Mouse (Mus musculus) right cerebral cortex, adult 2 months (tissue): ENCODE data around the gene Pla2r1.
A peak's percentile ranks its signal among the peaks of the same experiment; 100 is the strongest.

Experiments
- DNase-seq, 2 experiments: peaks; one replicate each; pipeline ENCODE4 v3.0.0; 2021 to 2022; ENCODE audit warnings: low spot score in 2 of 2

The Pla2r1 gene

DNA sequence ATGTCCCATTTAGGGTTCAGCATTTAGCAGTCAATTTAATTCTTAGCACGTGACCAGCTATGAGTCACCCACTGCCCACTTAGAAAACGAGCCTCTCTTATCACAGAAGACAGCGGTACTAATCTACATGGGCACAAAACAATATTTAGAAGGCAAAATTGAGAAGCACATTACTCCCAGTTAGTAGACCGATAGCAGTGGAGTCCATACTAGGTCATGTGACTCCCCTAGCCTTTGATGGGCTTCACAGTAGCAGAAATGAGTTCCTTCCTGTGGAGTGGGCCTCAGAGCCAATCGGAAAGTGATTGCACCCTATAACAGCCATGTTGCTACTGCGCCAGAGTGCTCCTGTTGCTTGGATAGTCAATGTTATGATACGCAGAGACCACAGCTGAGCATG is 148.3 kb downstream of the Pla2r1 start:
- DNase-seq: no peak

DNA sequence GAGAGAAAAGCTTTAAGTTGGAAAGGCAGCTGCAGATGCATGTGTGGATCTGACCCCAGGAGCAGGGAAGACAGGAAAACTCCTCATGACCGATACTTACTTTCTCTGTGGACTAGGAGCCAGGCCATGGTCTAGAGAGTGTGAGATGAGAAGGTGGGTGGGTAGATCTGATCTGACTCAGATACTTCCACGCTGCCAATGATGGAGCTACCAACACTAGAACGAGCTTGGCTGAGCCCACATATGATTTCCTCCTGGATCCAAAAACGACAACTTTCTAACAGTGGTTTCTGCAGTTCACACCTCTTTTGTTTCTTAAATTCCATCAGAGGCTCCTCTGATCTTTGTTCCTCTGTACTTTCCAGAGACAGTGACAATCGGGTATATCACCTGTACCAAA is 151.4 kb downstream of the Pla2r1 start:
- DNase-seq: peak; percentile 12 to 19

DNA sequence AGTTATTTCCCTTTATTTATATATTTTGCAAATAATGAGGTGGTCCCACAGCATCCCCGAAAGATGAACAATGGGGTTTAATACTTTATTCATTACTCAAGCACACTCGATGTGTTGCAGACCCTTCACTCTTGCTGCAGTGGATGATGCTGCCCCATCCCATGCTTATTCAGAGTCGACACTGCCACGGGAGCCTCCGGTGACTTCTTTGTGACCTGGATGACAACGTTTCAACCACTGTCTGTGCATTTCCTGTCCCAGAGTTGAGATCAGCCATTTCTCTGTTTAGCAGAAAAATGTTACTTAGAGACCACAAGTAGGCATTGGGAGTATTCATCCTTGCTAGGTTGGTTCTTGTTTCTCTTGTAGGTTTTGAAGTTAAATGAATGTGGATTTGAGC is 159.3 kb downstream of the Pla2r1 start:
- DNase-seq: no peak

DNA sequence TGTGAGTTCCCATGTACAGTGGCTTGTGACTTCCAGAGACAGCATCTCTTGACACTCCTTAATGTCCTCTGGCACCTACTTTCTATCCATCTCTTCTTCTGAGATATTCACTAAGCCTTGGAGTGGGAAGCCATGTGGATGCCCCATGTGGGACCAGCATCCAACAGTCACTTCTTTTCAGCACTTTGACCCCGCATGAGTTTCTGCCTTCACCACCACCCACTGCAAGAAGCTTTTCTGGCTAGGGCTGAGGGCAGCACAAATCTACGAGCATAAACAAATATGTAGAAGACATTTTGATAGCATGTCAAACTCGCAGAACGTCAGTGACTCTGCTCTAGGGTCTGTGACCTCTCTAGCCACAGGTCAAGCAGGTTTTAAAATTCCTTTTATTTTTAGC is 160.8 kb downstream of the Pla2r1 start:
- no peak for DNase-seq

DNA sequence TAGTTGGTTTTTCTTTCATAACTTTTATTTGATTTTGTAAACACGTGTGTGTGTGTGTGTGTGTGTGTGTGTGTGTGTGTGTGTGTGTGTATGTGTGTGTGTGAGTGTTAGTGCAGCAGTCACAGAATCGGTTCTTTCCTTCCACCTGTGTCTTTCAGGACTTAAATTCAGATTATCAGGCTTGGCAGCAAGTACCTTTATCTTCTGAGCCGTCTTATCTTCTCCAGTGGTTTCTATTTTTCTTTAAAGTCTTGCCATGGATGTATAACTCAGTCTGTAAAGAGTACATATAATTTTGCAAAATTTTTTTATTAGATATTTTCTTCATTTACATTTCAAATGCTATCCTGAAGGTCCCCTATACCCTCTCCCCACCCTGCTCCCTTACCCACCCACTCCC is 165.7 kb downstream of the Pla2r1 start:
- no peak for DNase-seq

DNA sequence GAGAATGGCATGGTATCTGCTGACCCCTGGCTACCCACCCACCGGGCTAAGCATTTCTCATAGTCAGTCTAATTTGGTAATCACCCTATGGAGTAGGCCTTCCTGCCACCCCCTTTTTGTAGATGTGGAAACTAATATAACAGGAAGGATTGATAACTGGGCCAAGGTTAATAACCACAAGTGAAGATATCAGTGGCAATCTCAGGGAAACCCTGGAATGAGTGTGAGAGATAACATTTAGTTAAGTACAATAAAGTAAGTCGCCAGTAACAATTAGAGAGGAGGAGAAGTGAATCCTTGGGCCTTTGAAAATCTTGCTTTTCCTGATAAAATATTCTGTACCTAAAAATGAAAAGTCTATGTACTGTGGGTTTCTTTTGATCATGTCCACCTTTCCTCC is 166.3 kb downstream of the Pla2r1 start:
- no peak for DNase-seq

DNA sequence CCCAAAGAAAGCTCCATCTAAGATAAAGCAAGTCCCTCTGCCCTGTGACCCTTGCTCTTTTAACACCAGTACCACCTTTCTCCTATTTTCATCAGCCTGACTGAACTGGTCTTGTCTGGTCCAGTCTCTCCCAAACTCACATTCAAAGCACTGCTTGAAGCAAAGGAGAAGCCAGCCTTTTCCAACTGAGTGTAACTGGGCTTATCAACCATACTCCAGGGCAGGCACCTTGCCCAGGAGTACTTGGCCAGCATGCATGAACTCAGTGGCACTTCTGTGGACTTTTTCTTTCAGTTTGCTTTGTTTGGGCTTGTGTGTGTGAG is 168.4 kb downstream of the Pla2r1 start:
- no peak for DNase-seq

DNA sequence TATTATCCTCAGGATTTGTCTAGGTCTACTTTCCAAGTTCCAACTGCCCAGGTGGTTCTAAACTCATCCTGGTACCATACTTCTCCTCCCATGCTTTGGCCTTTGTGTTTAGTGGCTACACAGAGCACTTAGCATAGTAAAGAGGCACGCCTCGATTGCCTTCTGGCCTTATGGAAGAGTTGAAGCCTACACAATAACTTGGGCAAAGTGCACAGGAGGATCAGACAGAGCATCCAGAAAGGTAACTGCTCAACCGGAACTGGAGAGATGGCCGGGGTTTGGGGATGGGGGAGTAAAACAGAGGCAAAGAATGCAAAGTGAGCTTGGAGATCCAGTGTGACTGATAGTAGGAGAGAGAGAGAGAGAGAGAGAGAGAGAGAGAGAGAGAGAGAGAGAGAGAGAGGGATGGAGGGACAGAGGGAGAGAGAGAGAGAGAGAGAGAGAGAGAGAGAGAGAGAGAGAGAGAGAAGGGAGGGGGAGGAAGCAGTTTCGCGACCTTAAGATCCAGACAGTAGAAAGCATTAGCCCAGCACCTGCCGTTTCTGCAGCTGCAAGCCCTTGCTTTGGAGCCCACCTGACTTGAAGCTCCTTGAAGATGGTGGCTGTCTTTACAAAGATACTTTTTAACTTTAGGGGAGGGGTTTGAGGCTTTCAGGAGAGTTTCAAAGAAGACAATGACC is 168.9 kb downstream of the Pla2r1 start:
- no peak for DNase-seq

DNA sequence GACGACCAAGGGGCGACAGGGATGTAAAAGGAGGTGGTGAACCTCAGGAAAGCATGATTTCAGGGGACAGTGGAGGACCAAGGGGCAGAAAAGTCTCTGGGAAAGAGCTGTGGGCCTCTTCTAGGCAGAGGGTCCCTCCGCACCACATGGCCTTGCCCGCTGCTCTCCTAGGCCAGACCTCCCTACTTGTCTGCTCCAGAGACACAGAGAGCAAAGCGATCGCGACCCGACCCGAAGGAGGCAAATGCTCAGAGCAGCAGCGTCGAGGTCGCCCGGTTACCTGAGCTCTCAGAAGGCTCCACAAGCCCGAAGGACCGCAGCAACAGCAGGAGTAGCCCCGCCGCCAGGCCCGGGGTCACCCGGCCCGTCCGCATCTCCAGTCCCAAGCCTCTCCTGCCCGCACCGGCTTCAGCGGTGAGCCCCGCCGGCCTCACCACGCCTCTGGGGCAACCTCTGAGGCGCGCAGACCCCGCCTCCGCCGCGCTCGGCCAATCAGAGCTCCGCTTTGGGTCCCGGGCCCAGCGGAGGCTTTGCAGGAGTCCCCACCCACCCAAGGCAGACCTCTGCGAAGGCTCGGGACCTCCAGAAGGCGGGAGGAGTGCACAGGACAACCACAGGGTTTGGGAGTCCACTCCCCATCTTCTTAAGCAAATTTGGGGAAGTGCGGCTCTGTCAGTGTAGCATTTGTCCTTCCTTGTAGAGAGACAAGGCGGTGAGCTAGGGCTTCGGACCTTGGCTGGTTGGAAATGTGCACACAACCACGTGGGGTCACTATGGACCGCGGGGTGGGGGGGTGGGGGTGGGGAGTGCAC is 170.0 kb downstream of the Pla2r1 start, which contains the start of gene Ly75:
TSS of gene Ly75 (minus strand) at position 446 of the 812 bp plus-strand sequence.
- peak; percentile 41 to 53 for DNase-seq

DNA sequence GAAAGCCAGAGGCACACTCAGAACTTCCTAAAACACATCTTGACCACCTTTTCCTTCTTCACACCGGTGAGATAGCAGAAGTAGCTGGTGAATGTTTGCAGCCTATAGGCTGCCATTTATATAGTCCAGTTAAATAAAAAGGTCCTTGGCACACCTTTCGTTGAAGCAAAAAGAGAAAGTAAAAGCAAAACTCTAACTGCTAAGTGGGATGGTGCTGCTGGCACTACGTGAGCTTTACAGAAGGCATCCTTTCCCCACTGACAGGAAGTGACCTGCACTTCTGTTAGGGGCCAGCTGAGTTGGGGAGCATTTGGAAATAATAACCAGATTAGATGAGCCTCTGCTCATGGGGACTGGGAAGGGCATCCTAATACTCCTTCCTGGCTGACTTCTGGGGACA is 170.8 kb downstream of the Pla2r1 start:
- DNase-seq: no peak

DNA sequence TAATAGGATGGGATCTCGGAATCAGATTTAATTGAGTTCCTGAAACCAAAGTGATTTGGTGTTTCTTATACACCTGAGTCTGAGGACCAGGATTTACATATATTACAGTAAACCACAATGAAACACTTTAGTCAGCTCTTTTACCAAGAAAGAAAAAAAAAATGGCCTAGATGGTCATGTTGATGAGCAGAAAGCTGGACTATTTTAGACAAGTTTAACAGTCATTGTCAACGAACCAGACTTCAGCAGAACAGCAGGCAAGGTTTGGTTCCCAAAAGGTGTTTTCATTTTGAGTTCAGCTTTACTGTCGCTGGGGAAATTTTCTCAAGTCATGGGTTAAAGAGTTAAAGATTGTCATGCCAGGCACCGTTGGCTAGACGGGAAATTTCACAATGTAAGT is 175.8 kb downstream of the Pla2r1 start:
- no peak for DNase-seq

DNA sequence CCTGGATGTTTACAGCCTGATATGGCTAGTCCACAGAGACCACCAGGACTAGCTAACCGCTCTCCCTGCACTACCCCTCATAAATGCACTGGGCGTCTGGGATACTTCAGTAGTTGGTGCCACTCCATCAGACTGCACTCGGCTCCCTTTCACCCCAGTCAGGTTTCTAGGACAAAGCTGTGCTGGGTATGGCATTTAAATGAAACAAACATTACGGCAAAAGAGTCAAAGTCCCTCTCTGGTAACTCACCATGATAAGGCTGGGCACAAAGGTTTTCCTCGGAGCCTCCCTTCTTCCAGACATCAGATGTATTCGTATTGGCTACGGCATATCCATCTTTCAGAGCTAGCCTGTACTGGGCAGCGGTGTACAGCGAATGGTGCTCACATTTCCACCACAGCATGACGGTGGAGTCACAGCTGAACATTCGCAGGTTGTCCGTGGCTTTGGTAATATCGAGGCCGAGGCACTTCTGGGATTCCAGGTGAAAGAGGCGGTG is 177.4 kb downstream of the Pla2r1 start:
- DNase-seq: no peak

DNA sequence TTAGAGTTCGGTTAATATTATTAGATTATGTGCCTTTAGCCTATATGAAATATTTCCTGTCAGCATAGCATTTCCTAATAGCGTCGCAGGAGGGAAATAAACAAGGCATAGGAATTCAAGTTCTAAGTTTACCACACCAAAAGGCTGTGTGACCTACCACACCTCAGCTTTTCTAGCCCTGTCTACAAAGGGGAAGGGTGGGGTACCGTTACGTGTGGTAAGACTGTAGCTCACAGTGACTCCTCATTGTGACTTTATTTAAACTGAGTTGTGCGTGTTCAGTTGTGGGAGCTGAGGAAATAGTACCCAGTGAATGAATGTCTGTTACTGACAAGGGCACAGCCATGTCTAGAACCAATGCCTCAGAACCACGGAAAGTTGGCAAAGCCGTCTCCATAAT is 178.0 kb downstream of the Pla2r1 start:
- DNase-seq: no peak

DNA sequence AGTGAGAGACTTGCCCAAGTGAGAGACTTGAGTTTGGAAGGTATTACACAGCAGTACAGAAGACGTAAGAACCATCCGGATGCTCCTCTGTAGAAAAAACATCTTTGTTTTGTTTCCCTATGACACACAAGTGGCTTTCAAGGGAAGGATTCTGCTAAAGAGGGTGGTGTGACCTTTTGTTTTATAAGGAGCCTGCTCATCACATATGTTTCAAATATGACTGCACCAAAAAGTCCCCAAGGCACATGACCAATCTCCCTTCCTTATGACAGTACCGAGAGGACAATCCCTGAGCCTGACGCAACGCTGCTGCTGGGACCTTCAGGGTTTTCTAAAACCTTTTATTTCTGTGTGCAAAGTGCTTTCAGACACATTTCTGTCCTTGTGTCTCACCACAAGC is 182.9 kb downstream of the Pla2r1 start:
- DNase-seq: no peak

DNA sequence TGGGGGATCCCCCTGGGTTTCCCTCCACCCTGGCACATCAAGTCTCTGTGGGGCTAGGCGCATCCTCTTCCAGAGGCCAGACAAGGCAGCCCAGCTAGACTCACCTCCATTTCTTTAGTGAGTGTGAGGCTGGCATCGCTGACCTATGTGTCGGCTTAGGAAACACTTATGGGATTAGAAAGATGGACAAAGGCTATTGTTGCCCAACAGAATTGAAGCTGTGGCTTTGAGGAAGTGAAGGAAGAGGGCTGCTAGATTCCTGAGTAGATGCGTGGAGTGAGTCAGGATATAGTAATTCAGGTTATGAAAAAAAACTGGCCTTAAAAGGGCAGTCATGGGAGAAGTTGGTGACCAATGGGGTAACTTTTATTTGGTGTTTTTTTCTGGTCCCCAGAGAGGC is 183.7 kb downstream of the Pla2r1 start:
- DNase-seq: no peak

DNA sequence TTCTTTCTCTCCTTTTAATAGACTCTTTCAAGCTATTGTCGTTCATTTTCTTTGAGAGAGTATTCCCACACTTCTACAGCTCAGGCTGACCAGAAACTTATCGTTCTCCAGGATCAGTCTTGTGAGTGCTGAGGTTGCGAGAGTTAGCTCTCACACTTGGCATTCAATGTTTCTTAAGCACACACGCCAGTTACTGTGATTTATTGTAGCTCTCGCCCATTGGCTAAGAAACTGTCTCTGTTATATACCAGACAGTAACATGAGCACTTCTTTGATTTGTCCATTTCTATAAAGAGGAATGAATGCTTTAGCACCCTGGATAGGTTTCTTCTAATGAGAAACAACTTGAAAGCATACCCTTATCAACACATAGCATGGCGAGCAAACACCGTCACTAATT is 185.2 kb downstream of the Pla2r1 start:
- no peak for DNase-seq
